Comparison of ENCODE assay signal across 9 mouse cellular contexts in genomic region chr1:91465244-91465643, GRCm38 (mm10). TPM values are rescaled to one million over a fixed set of nuclear protein-coding genes. Genes with fewer than 3 reads are reported as not detected.
DNase-seq lines count a peak whose midpoint lies in the region; ATAC-seq lines count a peak whose summit lies in the region.
"Had no signal": no experiment of that assay in that cellular context is flagged by ENCODE, and none has a peak within 500 bp of the region (broad histone marks: within the 10 kb centered on the region; RNA-seq: fewer than 3 reads in every experiment).

No protein-coding gene starts in this region.

- H3K4me3 ChIP-seq in heart, embryonic 13.5 days = no peak overlapping the region
- no peak overlapping the region for H3K4me3 ChIP-seq in heart, embryonic 12.5 days
- peak overlapping the region; percentile 39 for H3K4me3 ChIP-seq in intestine, embryonic 16.5 days (ENCODE audit: low read length)
- no peak overlapping the region for H3K4me3 ChIP-seq in liver, embryonic 12.5 days
- no peak overlapping the region for H3K4me3 ChIP-seq in stomach, embryonic 14.5 days (ENCODE audit: low read depth, low read length)
- H3K4me3 ChIP-seq: gastrocnemius, adult 2 months had no signal

- H3K27ac ChIP-seq in heart, embryonic 13.5 days (replicated peaks) = peak overlapping the region; percentile 10; the same call in 1 of the 2 replicates
- H3K27ac ChIP-seq in heart, embryonic 12.5 days (ENCODE audit: poor library complexity, severe bottlenecking) = no peak overlapping the region
- H3K27ac ChIP-seq in intestine, embryonic 16.5 days (ENCODE audit: low read length) = peak overlapping the region; percentile 97
- peak overlapping the region; percentile 76 for H3K27ac ChIP-seq in liver, embryonic 12.5 days
- peak overlapping the region; percentile 4; the same call in 1 of the 2 replicates for H3K27ac ChIP-seq in stomach, embryonic 14.5 days (ENCODE audit: low read length)
- H3K27ac ChIP-seq: gastrocnemius, adult 2 months had no signal

- 4% methylated on average over 1 of the region's 1 CpGs for WGBS in heart, embryonic 13.5 days
- 8% methylated on average over 1 of the region's 1 CpGs for WGBS in heart, embryonic 12.5 days
- 10% methylated on average over 1 of the region's 1 CpGs for WGBS in intestine, embryonic 16.5 days
- WGBS in liver, embryonic 12.5 days (ENCODE audit: insufficient replicate concordance) = 18% methylated on average over 1 of the region's 1 CpGs
- WGBS in stomach, embryonic 14.5 days = 19% methylated on average over 1 of the region's 1 CpGs

- H3K4me1 ChIP-seq in heart, embryonic 13.5 days = peaks cover 25% of the 10 kb centered on the region
- peaks cover 23% of the 10 kb centered on the region for H3K4me1 ChIP-seq in heart, embryonic 12.5 days (replicated peaks)
- H3K4me1 ChIP-seq in intestine, embryonic 16.5 days (ENCODE audit: control insufficient read depth, insufficient read depth, low read length) = peaks cover 17% of the 10 kb centered on the region
- H3K4me1 ChIP-seq in liver, embryonic 12.5 days = peaks cover 10% of the 10 kb centered on the region
- H3K4me1 ChIP-seq in stomach, embryonic 14.5 days (ENCODE audit: control insufficient read depth, insufficient read depth, low read length) = no peaks in the 10 kb centered on the region

- DNase-seq in right cerebral cortex, postnatal 4 days = no peak
- DNase-seq in adrenal gland, adult 8-10 months = no peak
- DNase-seq in cerebellum, adult 8-10 months = no peak
- DNase-seq: gastrocnemius, adult 2 months had no signal

- peak overlapping the region; percentile 33; the same call in 1 of the 2 replicates for H3K9ac ChIP-seq in heart, embryonic 13.5 days
- no peak overlapping the region for H3K9ac ChIP-seq in heart, embryonic 12.5 days
- peak overlapping the region; percentile 68 for H3K9ac ChIP-seq in intestine, embryonic 16.5 days (ENCODE audit: low read depth, low read length)
- H3K9ac ChIP-seq in liver, embryonic 12.5 days = no peak overlapping the region
- H3K9ac ChIP-seq in stomach, embryonic 14.5 days (replicated peaks; ENCODE audit: low read depth, low read length) = no peak overlapping the region

- no peaks in the 10 kb centered on the region for H3K9me3 ChIP-seq in heart, embryonic 13.5 days
- H3K9me3 ChIP-seq in heart, embryonic 12.5 days (replicated peaks) = no peaks in the 10 kb centered on the region
- no peaks in the 10 kb centered on the region for H3K9me3 ChIP-seq in intestine, embryonic 16.5 days (ENCODE audit: control insufficient read depth, low read length)
- H3K9me3 ChIP-seq in liver, embryonic 12.5 days (replicated peaks) = no peaks in the 10 kb centered on the region
- H3K9me3 ChIP-seq in stomach, embryonic 14.5 days (ENCODE audit: control insufficient read depth, low read depth, low read length) = no peaks in the 10 kb centered on the region

- no peak overlapping the region for H3K4me2 ChIP-seq in heart, embryonic 13.5 days
- H3K4me2 ChIP-seq in heart, embryonic 12.5 days = no peak overlapping the region
- H3K4me2 ChIP-seq in intestine, embryonic 16.5 days (ENCODE audit: low read depth, low read length) = peak overlapping the region; percentile 54
- H3K4me2 ChIP-seq in liver, embryonic 12.5 days = peak overlapping the region; percentile 18; the same call in 1 of the 2 replicates
- no peak overlapping the region for H3K4me2 ChIP-seq in stomach, embryonic 14.5 days (replicated peaks; ENCODE audit: low read depth, low read length)

- no peaks in the 10 kb centered on the region for H3K27me3 ChIP-seq in heart, embryonic 13.5 days (replicated peaks)
- H3K27me3 ChIP-seq in heart, embryonic 12.5 days (replicated peaks) = no peaks in the 10 kb centered on the region
- no peaks in the 10 kb centered on the region for H3K27me3 ChIP-seq in intestine, embryonic 16.5 days (replicated peaks; ENCODE audit: control insufficient read depth, insufficient read depth, low read length)
- peaks cover 8% of the 10 kb centered on the region for H3K27me3 ChIP-seq in liver, embryonic 12.5 days (replicated peaks)
- H3K27me3 ChIP-seq in stomach, embryonic 14.5 days (ENCODE audit: control insufficient read depth, insufficient read depth, low read length) = no peaks in the 10 kb centered on the region

- no peak for ATAC-seq in heart, embryonic 13.5 days (ENCODE audit: extremely low read depth, insufficient number of reproducible peaks, low FRiP score, low TSS enrichment)
- no peak for ATAC-seq in heart, embryonic 12.5 days (ENCODE audit: insufficient number of reproducible peaks, low FRiP score)
- peak; percentile 79 for ATAC-seq in intestine, embryonic 16.5 days
- ATAC-seq in liver, embryonic 12.5 days = peak; percentile 47; the same call in 1 of the 2 replicates
- ATAC-seq in stomach, embryonic 14.5 days (ENCODE audit: insufficient number of reproducible peaks, insufficient read depth, low FRiP score, low read depth) = peak; percentile 53; the same call in 1 of the 2 replicates

- H3K36me3 ChIP-seq in heart, embryonic 13.5 days = no peaks in the 10 kb centered on the region
- no peaks in the 10 kb centered on the region for H3K36me3 ChIP-seq in heart, embryonic 12.5 days
- H3K36me3 ChIP-seq in intestine, embryonic 16.5 days (ENCODE audit: control insufficient read depth, insufficient read depth, low read length) = no peaks in the 10 kb centered on the region
- no peaks in the 10 kb centered on the region for H3K36me3 ChIP-seq in liver, embryonic 12.5 days
- no peaks in the 10 kb centered on the region for H3K36me3 ChIP-seq in stomach, embryonic 14.5 days (ENCODE audit: control insufficient read depth, insufficient read depth, low read length)

RNA-seq across cellular contexts. Expression of gene Per2, which starts 6.1 kb away (rescaled TPM):
- 2.7 and 3.1 TPM in 2 replicates for polyA plus RNA-seq in heart, embryonic 13.5 days (2015; fragmentation: Nextera tagmentation; extraction: Ambion mirVana)
- polyA plus RNA-seq in heart, embryonic 12.5 days (2016; fragmentation: Nextera tagmentation; extraction: Ambion mirVana) = 3.6 and 4.0 TPM in 2 replicates
- 8.9 and 11.7 TPM in 2 replicates for polyA plus RNA-seq in intestine, embryonic 16.5 days (2015; fragmentation: Nextera tagmentation; extraction: Ambion mirVana)
- polyA plus RNA-seq in liver, embryonic 12.5 days (2016; fragmentation: Nextera tagmentation; extraction: Ambion mirVana) = 2.9 and 3.1 TPM in 2 replicates
- polyA plus RNA-seq in stomach, embryonic 14.5 days (2014; fragmentation: Nextera tagmentation; extraction: Ambion mirVana) = 7.3 and 9.5 TPM in 2 replicates
- 10 to 100 TPM; 42.5 to 75.0 (median 45.4) TPM for total RNA-seq in adrenal gland, adult 8-10 months (2022)

RNA-seq across cellular contexts. Expression of gene Traf3ip1, which starts 29.2 kb away (rescaled TPM):
- polyA plus RNA-seq in heart, embryonic 13.5 days (2015; fragmentation: Nextera tagmentation; extraction: Ambion mirVana) = 3.8 and 4.3 TPM in 2 replicates
- 4.8 and 6.0 TPM in 2 replicates for polyA plus RNA-seq in heart, embryonic 12.5 days (2016; fragmentation: Nextera tagmentation; extraction: Ambion mirVana)
- 6.2 and 6.7 TPM in 2 replicates for polyA plus RNA-seq in intestine, embryonic 16.5 days (2015; fragmentation: Nextera tagmentation; extraction: Ambion mirVana)
- 3.6 and 4.1 TPM in 2 replicates for polyA plus RNA-seq in liver, embryonic 12.5 days (2016; fragmentation: Nextera tagmentation; extraction: Ambion mirVana)
- polyA plus RNA-seq in stomach, embryonic 14.5 days (2014; fragmentation: Nextera tagmentation; extraction: Ambion mirVana) = 8.7 and 8.8 TPM in 2 replicates
- 10 to 100 TPM; 11.4 to 15.7 (median 12.9) TPM for total RNA-seq in adrenal gland, adult 8-10 months (2022)

RNA-seq across cellular contexts. Expression of gene Hes6, which starts 51.4 kb away (rescaled TPM):
- 61.5 and 70.9 TPM in 2 replicates for polyA plus RNA-seq in heart, embryonic 13.5 days (2015; fragmentation: Nextera tagmentation; extraction: Ambion mirVana)
- 63.6 and 65.4 TPM in 2 replicates for polyA plus RNA-seq in heart, embryonic 12.5 days (2016; fragmentation: Nextera tagmentation; extraction: Ambion mirVana)
- 98.7 and 105 TPM in 2 replicates for polyA plus RNA-seq in intestine, embryonic 16.5 days (2015; fragmentation: Nextera tagmentation; extraction: Ambion mirVana)
- 31.9 and 32.4 TPM in 2 replicates for polyA plus RNA-seq in liver, embryonic 12.5 days (2016; fragmentation: Nextera tagmentation; extraction: Ambion mirVana)
- 65.7 and 78.1 TPM in 2 replicates for polyA plus RNA-seq in stomach, embryonic 14.5 days (2014; fragmentation: Nextera tagmentation; extraction: Ambion mirVana)
- total RNA-seq in adrenal gland, adult 8-10 months (2022) = 100 to 1,000 TPM; 178 to 376 (median 294) TPM

Comparison
In these comparisons a context has a peak if more than half of its experiments do, and no peak if none do; other contexts are left out.
1. H3K9ac ChIP-seq: peak in heart, embryonic 13.5 days (single experiment) and intestine, embryonic 16.5 days (single experiment); none in heart, embryonic 12.5 days (single experiment), liver, embryonic 12.5 days (single experiment) and stomach, embryonic 14.5 days (single experiment).
2. ATAC-seq: peak in intestine, embryonic 16.5 days (single experiment), liver, embryonic 12.5 days (single experiment) and stomach, embryonic 14.5 days (single experiment); none in heart, embryonic 13.5 days (single experiment) and heart, embryonic 12.5 days (single experiment).
3. H3K4me2 ChIP-seq: peak in intestine, embryonic 16.5 days (single experiment) and liver, embryonic 12.5 days (single experiment); none in heart, embryonic 13.5 days (single experiment), heart, embryonic 12.5 days (single experiment) and stomach, embryonic 14.5 days (single experiment).